Mouse (Mus musculus): Measurements from ENCODE around the gene Mast3. TPM values are rescaled to one million over a fixed set of nuclear protein-coding genes. Genes with fewer than 3 reads are reported as not detected.
A peak's percentile ranks its signal among the peaks of the same experiment; 100 is the strongest.

Mast3 gene
- polyA plus RNA-seq, 1 experiment from 2014 or later, result 15.5 TPM

DNA sequence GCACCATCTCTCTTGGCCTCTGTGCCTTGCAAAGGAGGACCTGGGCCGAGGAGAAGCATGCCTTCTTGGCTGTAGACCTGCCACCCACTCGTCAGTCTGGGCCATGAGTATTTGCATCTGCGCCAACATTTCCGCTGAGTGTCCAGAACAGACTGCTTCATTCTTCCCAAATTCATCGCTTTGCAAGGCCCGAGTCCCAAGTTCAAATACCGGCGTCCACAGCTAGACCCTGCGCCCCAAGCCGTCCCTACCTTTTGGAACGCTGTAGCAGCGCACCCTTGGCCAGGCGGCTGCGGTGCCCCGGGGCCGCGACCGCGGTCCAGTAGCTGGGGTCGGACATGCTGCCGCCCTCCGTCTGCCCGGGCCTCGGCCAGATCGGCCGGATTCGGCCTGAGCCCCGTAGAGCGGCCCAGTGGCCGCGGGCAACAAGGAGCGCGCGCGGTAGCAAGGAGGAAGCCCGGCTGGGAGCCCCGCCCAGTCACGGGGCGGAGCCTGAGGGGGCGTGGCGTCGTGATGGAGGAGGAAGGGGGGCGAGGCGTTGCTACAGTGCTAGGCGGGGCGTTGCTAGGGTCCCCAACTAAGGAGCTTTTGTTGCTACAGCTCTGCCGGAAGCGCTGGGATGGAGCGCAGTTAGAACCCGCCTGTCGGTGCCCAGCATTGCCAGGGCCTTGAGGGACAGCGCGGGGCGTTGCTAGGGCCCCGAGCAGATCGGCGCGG lies 12.7 kb downstream of the Mast3 start:
- DNase-seq (ENCODE audit: low spot score), result peak; percentile 98
- 4% methylated on average over 58 of the region's 58 CpGs for WGBS
- peaks cover 18% of the 10 kb centered on the region for H3K4me1 ChIP-seq (ENCODE audit: control insufficient read depth, insufficient read depth, low read length)
- H3K27me3 ChIP-seq (replicated peaks; ENCODE audit: control insufficient read depth, insufficient read depth, low read length), result no peaks in the 10 kb centered on the region
- peak overlapping the region; percentile 75 for H3K4me2 ChIP-seq (ENCODE audit: low read length)
- peaks cover 24% of the 10 kb centered on the region for H3K36me3 ChIP-seq (ENCODE audit: control insufficient read depth, insufficient read depth, low read length)
- no peaks in the 10 kb centered on the region for H3K9me3 ChIP-seq (replicated peaks; ENCODE audit: control insufficient read depth, low read length)
- H3K9ac ChIP-seq (ENCODE audit: low read length), result peak overlapping the region; percentile 78
- peak; percentile 86 for ATAC-seq
- H3K27ac ChIP-seq (ENCODE audit: low read depth, low read length), result peak overlapping the region; percentile 90
- peak overlapping the region; percentile 58 for H3K4me3 ChIP-seq (ENCODE audit: low read depth, low read length)

DNA sequence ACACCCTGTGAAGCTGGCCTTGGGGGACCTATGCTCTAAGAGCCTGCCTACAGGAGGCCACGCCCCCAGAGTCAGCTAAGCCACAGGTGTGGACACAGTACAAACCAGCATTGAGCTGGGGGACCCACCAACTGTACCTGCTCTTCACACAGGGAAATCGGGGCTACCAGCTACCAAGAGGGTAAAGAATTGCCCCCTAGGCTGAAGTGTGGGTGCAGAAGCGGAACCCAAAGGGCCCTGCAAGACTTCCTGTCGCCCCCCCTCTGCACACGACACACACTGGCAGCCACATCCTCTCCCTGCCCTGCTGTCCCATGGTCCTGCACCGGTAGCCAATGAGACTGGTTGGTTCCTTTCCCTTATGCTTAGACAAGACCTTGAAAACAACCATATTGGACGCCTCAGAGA lies 13.6 kb downstream of the Mast3 start:
- H3K4me1 ChIP-seq (ENCODE audit: control insufficient read depth, insufficient read depth, low read length), result peaks cover 15% of the 10 kb centered on the region
- H3K36me3 ChIP-seq (ENCODE audit: control insufficient read depth, insufficient read depth, low read length), result peaks cover 32% of the 10 kb centered on the region
- peak overlapping the region; percentile 75 for H3K4me2 ChIP-seq (ENCODE audit: low read length)
- ATAC-seq, result no peak
- 82% methylated on average over 7 of the region's 7 CpGs for WGBS
- no peaks in the 10 kb centered on the region for H3K27me3 ChIP-seq (replicated peaks; ENCODE audit: control insufficient read depth, insufficient read depth, low read length)
- H3K9ac ChIP-seq (ENCODE audit: low read length), result peak overlapping the region; percentile 78
- H3K9me3 ChIP-seq (replicated peaks; ENCODE audit: control insufficient read depth, low read length), result no peaks in the 10 kb centered on the region
- peak overlapping the region; percentile 58 for H3K4me3 ChIP-seq (ENCODE audit: low read depth, low read length)
- no peak for DNase-seq (ENCODE audit: low spot score)
- no peak overlapping the region for H3K27ac ChIP-seq (ENCODE audit: low read depth, low read length)

DNA sequence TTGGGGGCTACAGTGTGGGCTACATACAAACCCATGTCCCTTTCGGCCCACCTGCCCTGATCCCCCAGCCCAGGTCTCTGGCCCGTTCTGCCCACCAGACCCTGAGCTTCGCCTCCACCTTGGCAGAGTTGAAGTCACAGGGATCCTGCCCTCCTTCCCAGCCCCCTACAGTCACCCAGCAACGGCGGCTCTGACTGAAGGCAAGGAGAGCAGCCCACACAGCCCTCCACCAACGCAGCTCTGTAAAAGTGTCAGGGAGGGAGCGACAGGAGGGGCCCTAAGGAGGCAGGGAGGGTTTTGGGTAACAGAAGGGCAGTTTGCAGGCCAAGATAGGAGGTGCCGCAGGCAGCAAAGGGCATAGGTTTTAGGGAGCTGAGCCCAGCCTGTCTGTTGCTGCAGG lies 14.0 kb downstream of the Mast3 start:
- WGBS, result 63% methylated on average over 8 of the region's 8 CpGs
- H3K4me3 ChIP-seq (ENCODE audit: low read depth, low read length), result no peak overlapping the region
- ATAC-seq, result no peak

DNA sequence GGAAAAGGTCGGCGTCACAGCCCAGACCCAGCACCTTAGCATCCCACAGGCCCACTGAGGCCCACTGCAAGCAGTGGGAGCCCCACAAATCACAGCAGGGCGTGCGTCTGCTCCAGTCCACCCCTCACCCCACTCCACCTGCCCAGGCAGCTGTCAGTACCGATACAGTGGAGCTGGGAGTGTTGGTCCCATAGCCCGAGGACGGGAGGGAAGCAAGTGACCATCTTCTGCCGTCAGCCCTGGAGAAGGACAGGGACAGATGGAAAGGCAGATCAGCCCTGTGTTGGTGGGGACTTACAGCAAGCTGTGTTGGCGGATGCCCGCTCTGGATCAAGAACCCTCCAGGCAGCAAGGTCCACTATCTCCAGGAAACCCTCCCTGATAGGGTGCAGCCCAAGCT lies 15.8 kb downstream of the Mast3 start:
- no peak for DNase-seq (ENCODE audit: low spot score)
- WGBS, result 86% methylated on average over 10 of the region's 10 CpGs
- Histone ChIP-seq H3K9ac (ENCODE audit: low read length) (0 out of 2 replicates have a peak overlapping the region, but pooled peaks have one; percentile 17), H3K27ac (ENCODE audit: low read depth, low read length) (no peak overlapping the region), H3K9me3 (replicated peaks; ENCODE audit: control insufficient read depth, low read length) (no peaks in the 10 kb centered on the region), H3K36me3 (ENCODE audit: control insufficient read depth, insufficient read depth, low read length) (peaks cover 54% of the 10 kb centered on the region), H3K4me1 (ENCODE audit: control insufficient read depth, insufficient read depth, low read length) (peaks cover 15% of the 10 kb centered on the region), H3K4me3 (ENCODE audit: low read depth, low read length) (no peak overlapping the region), H3K4me2 (ENCODE audit: low read length) (no peak overlapping the region), H3K27me3 (replicated peaks; ENCODE audit: control insufficient read depth, insufficient read depth, low read length) (no peaks in the 10 kb centered on the region)
- no peak for ATAC-seq

More for the DNA sequence above, 14.0 kb downstream of the Mast3 start:
- H3K27me3 ChIP-seq (replicated peaks; ENCODE audit: control insufficient read depth, insufficient read depth, low read length), result no peaks in the 10 kb centered on the region
- DNase-seq (ENCODE audit: low spot score), result no peak
- peak overlapping the region; percentile 43 for H3K9ac ChIP-seq (ENCODE audit: low read length)
- no peak overlapping the region for H3K27ac ChIP-seq (ENCODE audit: low read depth, low read length)
- peaks cover 36% of the 10 kb centered on the region for H3K36me3 ChIP-seq (ENCODE audit: control insufficient read depth, insufficient read depth, low read length)
- peaks cover 15% of the 10 kb centered on the region for H3K4me1 ChIP-seq (ENCODE audit: control insufficient read depth, insufficient read depth, low read length)
- peak overlapping the region; percentile 75 for H3K4me2 ChIP-seq (ENCODE audit: low read length)
- no peaks in the 10 kb centered on the region for H3K9me3 ChIP-seq (replicated peaks; ENCODE audit: control insufficient read depth, low read length)

DNA sequence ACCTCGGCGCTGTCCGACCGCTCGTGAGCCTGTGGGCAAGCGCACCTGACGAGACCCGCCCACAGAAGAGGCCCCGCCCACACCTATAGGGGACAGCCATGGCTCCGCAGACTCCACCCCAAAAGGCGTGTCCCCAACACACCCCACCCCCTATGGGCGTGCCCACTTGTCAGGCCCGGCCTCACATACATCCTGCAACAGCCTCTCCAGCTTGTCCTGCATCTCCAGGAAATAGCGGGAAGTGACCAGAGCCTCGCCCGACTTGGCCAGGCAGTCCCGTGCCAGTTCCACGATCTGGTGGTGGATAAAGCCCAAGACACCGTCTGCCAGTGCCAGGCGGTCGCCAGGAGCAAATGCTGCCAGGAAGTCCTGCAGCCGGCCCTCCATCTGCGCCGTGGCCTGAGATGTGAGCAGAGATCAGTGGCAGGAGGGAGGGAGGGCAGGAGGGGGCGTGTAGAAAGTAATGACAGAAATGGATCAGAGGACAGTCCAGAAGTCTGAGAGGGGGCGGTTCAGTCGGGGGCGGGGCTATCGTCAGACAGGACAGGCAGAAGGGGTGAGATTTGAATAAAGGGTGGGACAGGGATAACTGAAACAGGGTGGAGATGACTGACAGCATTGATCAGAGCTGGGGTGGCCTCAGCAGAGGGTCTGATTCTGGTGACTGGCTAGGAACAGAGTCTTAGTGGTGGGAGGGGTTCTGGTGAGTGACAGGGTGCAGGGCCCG lies 16.8 kb downstream of the Mast3 start:
- Histone ChIP-seq H3K36me3 (ENCODE audit: control insufficient read depth, insufficient read depth, low read length) (peaks cover 64% of the 10 kb centered on the region), H3K4me3 (ENCODE audit: low read depth, low read length) (no peak overlapping the region), H3K4me2 (ENCODE audit: low read length) (no peak overlapping the region), H3K4me1 (ENCODE audit: control insufficient read depth, insufficient read depth, low read length) (peaks cover 14% of the 10 kb centered on the region), H3K9ac (ENCODE audit: low read length) (no peak overlapping the region), H3K27ac (ENCODE audit: low read depth, low read length) (no peak overlapping the region), H3K27me3 (replicated peaks; ENCODE audit: control insufficient read depth, insufficient read depth, low read length) (no peaks in the 10 kb centered on the region), H3K9me3 (replicated peaks; ENCODE audit: control insufficient read depth, low read length) (no peaks in the 10 kb centered on the region)
- WGBS, result 24% methylated on average over 30 of the region's 30 CpGs
- DNase-seq (ENCODE audit: low spot score) (no peak), ATAC-seq (no peak)

DNA sequence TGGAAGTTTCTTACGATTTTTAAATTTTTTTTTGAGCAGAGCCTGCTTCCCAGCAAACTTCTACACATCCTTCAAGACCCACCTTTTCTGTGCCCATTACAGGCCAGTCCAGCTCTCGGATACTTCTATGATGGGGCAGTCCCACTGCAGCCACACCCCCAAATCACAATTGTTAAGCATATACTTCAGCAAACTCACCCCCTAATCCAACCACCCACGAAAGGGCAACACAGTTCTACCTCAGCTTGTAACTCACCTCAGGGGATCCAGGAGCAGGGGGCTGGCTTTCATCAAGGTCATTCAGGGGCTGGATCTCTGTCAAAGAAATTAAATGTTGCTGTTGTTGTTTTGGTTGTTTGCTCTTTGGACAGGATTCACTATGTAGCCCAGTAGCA lies 17.8 kb downstream of the Mast3 start:
- Histone ChIP-seq H3K36me3 (ENCODE audit: control insufficient read depth, insufficient read depth, low read length) (peaks cover 68% of the 10 kb centered on the region), H3K27ac (ENCODE audit: low read depth, low read length) (no peak overlapping the region), H3K27me3 (replicated peaks; ENCODE audit: control insufficient read depth, insufficient read depth, low read length) (no peaks in the 10 kb centered on the region), H3K9ac (ENCODE audit: low read length) (no peak overlapping the region), H3K4me1 (ENCODE audit: control insufficient read depth, insufficient read depth, low read length) (peaks cover 9% of the 10 kb centered on the region), H3K4me2 (ENCODE audit: low read length) (no peak overlapping the region), H3K4me3 (ENCODE audit: low read depth, low read length) (no peak overlapping the region), H3K9me3 (replicated peaks; ENCODE audit: control insufficient read depth, low read length) (no peaks in the 10 kb centered on the region)
- DNase-seq (ENCODE audit: low spot score), result no peak
- WGBS, result 94% methylated on average over 3 of the region's 3 CpGs
- no peak for ATAC-seq

DNA sequence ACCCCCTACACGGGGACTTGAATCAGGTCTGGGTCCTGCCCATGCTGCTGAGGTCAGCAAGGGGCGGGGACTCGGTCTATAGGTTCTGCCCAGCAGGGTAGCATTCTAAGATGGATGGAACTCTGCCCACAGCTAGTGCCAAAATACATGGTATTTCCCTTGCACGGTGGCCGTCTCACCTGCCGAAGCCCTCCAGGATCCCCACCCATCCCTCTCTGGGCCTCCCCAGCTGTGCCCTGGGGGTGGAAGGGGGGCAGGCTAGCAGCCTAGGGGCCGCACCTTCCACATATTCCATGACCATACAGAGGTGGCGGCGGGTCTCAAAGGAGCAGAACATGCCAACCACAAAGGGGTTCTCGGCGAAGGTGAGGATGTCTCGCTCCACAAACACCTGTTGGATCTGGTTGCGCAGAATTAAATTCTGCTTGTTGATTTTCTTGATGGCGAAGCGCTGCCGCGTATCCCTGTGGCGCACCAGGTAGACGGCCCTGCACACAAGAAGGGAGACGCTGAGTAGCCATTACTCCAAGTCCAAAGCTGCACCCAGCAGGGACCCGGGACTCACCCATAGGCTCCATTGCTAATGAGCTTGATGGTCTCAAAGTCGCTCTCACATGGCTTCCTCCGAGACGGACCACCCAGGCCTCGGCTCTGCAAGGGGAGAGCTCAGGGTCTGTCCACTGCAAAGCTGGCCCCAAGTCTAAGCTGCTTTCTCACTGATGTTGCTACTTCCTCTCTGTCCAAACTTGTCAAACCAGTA lies 18.4 kb downstream of the Mast3 start:
- H3K4me1 ChIP-seq (ENCODE audit: control insufficient read depth, insufficient read depth, low read length), result peaks cover 7% of the 10 kb centered on the region
- no peak overlapping the region for H3K27ac ChIP-seq (ENCODE audit: low read depth, low read length)
- no peaks in the 10 kb centered on the region for H3K9me3 ChIP-seq (replicated peaks; ENCODE audit: control insufficient read depth, low read length)
- 85% methylated on average over 25 of the region's 25 CpGs for WGBS
- H3K9ac ChIP-seq (ENCODE audit: low read length), result no peak overlapping the region
- no peak for DNase-seq (ENCODE audit: low spot score)
- no peak overlapping the region for H3K4me3 ChIP-seq (ENCODE audit: low read depth, low read length)
- no peaks in the 10 kb centered on the region for H3K27me3 ChIP-seq (replicated peaks; ENCODE audit: control insufficient read depth, insufficient read depth, low read length)
- no peak for ATAC-seq
- peaks cover 74% of the 10 kb centered on the region for H3K36me3 ChIP-seq (ENCODE audit: control insufficient read depth, insufficient read depth, low read length)
- H3K4me2 ChIP-seq (ENCODE audit: low read length), result no peak overlapping the region

DNA sequence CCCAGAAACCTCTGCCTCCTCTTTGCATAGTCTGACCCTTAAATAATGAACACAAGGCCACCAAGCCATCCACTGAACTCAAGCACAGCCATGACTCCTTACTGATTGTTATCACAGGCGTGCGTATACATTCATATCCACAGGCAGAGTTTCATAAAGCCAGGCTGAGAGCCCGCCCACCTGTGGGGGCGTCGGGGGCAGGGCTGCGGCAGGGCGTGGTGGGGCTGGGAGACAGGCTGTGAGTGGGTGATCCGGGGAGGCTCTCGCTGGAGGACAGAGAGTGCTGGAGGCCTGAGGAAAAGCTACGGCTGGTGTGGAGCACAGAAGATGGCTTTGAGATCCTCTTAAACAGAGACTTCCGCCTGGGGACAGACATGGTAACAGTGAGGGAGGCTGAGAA lies 24.8 kb downstream of the Mast3 start:
- ATAC-seq, result no peak
- peaks cover 63% of the 10 kb centered on the region for H3K36me3 ChIP-seq (ENCODE audit: control insufficient read depth, insufficient read depth, low read length)

More for the DNA sequence above, 24.8 kb downstream of the Mast3 start:
- no peak overlapping the region for H3K4me2 ChIP-seq (ENCODE audit: low read length)
- H3K9ac ChIP-seq (ENCODE audit: low read length), result no peak overlapping the region
- WGBS, result 87% methylated on average over 11 of the region's 11 CpGs
- H3K9me3 ChIP-seq (replicated peaks; ENCODE audit: control insufficient read depth, low read length), result no peaks in the 10 kb centered on the region
- H3K4me3 ChIP-seq (ENCODE audit: low read depth, low read length), result no peak overlapping the region
- H3K27me3 ChIP-seq (replicated peaks; ENCODE audit: control insufficient read depth, insufficient read depth, low read length), result no peaks in the 10 kb centered on the region
- DNase-seq (ENCODE audit: low spot score), result no peak
- H3K4me1 ChIP-seq (ENCODE audit: control insufficient read depth, insufficient read depth, low read length), result peaks cover 16% of the 10 kb centered on the region
- H3K27ac ChIP-seq (ENCODE audit: low read depth, low read length), result no peak overlapping the region

All from forebrain, embryonic 14.5 days (tissue).